Mouse (Mus musculus) olfactory bulb, adult 2 months (tissue): ENCODE data around the gene Taar7e. TPM values are rescaled to one million over a fixed set of nuclear protein-coding genes. Genes with fewer than 3 reads are reported as not detected.

ENCODE experiments used
- H3K27ac ChIP-seq: fragments of 200-500 bp; 2 replicates; pipeline ENCODE4 v1.5.1; 2012; ENCODE audit warnings: low read depth, low read length; ENCODE audit not compliant: insufficient read depth
- H3K4me1 ChIP-seq: fragments of 200-500 bp; 2 replicates; pipeline ENCODE4 v1.6.1; 2012; ENCODE audit warnings: low read length; ENCODE audit not compliant: control insufficient read depth, insufficient read depth
- H3K4me3 ChIP-seq: fragments of 200-500 bp; 2 replicates; pipeline ENCODE4 v1.5.1; 2012; ENCODE audit warnings: mild to moderate bottlenecking, low read depth, low read length, moderate library complexity; ENCODE audit not compliant: insufficient read depth
- CTCF ChIP-seq: fragments of 200-500 bp; IDR thresholded peaks from 2 replicates; pipeline ENCODE4 v1.5.1; 2012; ENCODE audit warnings: low read depth, mild to moderate bottlenecking, low read length, moderate library complexity; ENCODE audit not compliant: insufficient read depth
- POLR2A ChIP-seq: fragments of 200-500 bp; IDR thresholded peaks from 2 replicates; pipeline ENCODE4 v1.6.1; 2012; ENCODE audit warnings: mild to moderate bottlenecking, low read depth, low read length, moderate library complexity; ENCODE audit not compliant: insufficient read depth
- WGBS: fragments of 180-500 bp; shearing (Covaris S2); methylation state at CpG from one replicate; pipeline ENCODE4 v1.1.7; 2018; 5-methylcytosine and 5-hydroxymethylcytosine counted together
- polyA plus RNA-seq: library from polyadenylated mRNA; stranded (reverse); fragments of >200 nt; gene quantifications from 2 replicates; pipeline ENCODE4 v1.2.4, GENCODE M21; 2012; ENCODE audit warnings: low replicate concordance; ENCODE audit not compliant: missing spikeins, insufficient read depth, insufficient read length

Taar7e gene
- polyA plus RNA-seq, result not detected in 2 replicates

GRCm38 (mm10) chr10:24037314-24037713, at the start of gene Taar7e:
Gene Taar7e, plus strand, starts transcription at chr10:24037614.
- TF ChIP-seq POLR2A, result no peak
- TF ChIP-seq CTCF, result no peak
- WGBS, result 89% methylated on average over 2 of the region's 2 CpGs
- no peak within 1 kb of the TSS for H3K27ac ChIP-seq
- no peaks in the 10 kb centered on the region for H3K4me1 ChIP-seq
- no peak within 1 kb of the TSS for H3K4me3 ChIP-seq

- H3K4me3 ChIP-seq, result no peak within 1 kb of the TSS
- 80% methylated on average over 3 of the region's 3 CpGs for WGBS
- TF ChIP-seq POLR2A, result no peak
- TF ChIP-seq CTCF, result no peak
- no peak within 1 kb of the TSS for H3K27ac ChIP-seq
- no peaks in the 10 kb centered on the region for H3K4me1 ChIP-seq
Measured at GRCm38 (mm10) chr10:23993381-23993780, 44.0 kb upstream of the Taar7e start, which contains the start of gene Taar7a. Gene Taar7a, minus strand, starts transcription at chr10:23993481.

GRCm38 (mm10) chr10:23999639-24000038, 37.8 kb upstream of the Taar7e start, which contains the start of gene Taar7b:
Gene Taar7b, plus strand, starts transcription at chr10:23999939.
- 88% methylated on average over 1 of the region's 1 CpGs for WGBS
- no peak within 1 kb of the TSS for H3K4me3 ChIP-seq
- no peak within 1 kb of the TSS for H3K27ac ChIP-seq
- H3K4me1 ChIP-seq, result no peaks in the 10 kb centered on the region
- TF ChIP-seq CTCF (no peak), POLR2A (no peak)

GRCm38 (mm10) chr10:24006442-24006841, 31.0 kb upstream of the Taar7e start:
- TF ChIP-seq CTCF (no peak), POLR2A (no peak)
- Histone ChIP-seq H3K4me3 (no peak overlapping the region), H3K4me1 (no peaks in the 10 kb centered on the region), H3K27ac (no peak overlapping the region)
- 76% methylated on average over 1 of the region's 1 CpGs for WGBS

GRCm38 (mm10) chr10:24007034-24007433, 30.4 kb upstream of the Taar7e start:
- H3K4me3 ChIP-seq, result no peak overlapping the region
- TF ChIP-seq CTCF, result no peak
- no peak for TF ChIP-seq POLR2A
- H3K27ac ChIP-seq, result no peak overlapping the region
- no peaks in the 10 kb centered on the region for H3K4me1 ChIP-seq
- 35% methylated on average over 2 of the region's 2 CpGs for WGBS

GRCm38 (mm10) chr10:24008143-24008542, 29.3 kb upstream of the Taar7e start:
- Histone ChIP-seq H3K4me1 (no peaks in the 10 kb centered on the region), H3K27ac (no peak overlapping the region), H3K4me3 (no peak overlapping the region)
- TF ChIP-seq POLR2A, result no peak
- no peak for TF ChIP-seq CTCF
- 95% methylated on average over 1 of the region's 1 CpGs for WGBS

GRCm38 (mm10) chr10:24026922-24027321, 10.5 kb upstream of the Taar7e start, which contains the start of gene Taar7d:
Gene Taar7d, plus strand, starts transcription at chr10:24027222.
- TF ChIP-seq POLR2A, result no peak
- no peak for TF ChIP-seq CTCF
- no peak within 1 kb of the TSS for H3K4me3 ChIP-seq
- no peak within 1 kb of the TSS for H3K27ac ChIP-seq
- no peaks in the 10 kb centered on the region for H3K4me1 ChIP-seq

- Histone ChIP-seq H3K4me3 (no peak overlapping the region), H3K27ac (no peak overlapping the region), H3K4me1 (no peaks in the 10 kb centered on the region)
- TF ChIP-seq CTCF, result no peak
- TF ChIP-seq POLR2A, result no peak
Measured at GRCm38 (mm10) chr10:24031347-24031746, 6.1 kb upstream of the Taar7e start.

GRCm38 (mm10) chr10:24040120-24040869, 2.9 kb downstream of the Taar7e start:
- Histone ChIP-seq H3K27ac (no peak overlapping the region), H3K4me1 (no peaks in the 10 kb centered on the region), H3K4me3 (no peak overlapping the region)
- no peak for TF ChIP-seq POLR2A
- TF ChIP-seq CTCF, result no peak
- 52% methylated on average over 2 of the region's 2 CpGs for WGBS
